Mouse (Mus musculus) embryonic facial prominence, embryonic 14.5 days (tissue): ENCODE results near the gene Olfr309. TPM values are rescaled to one million over a fixed set of nuclear protein-coding genes. Genes with fewer than 3 reads are reported as not detected.
"Not testable (repeated sequence)": the region's sequence is repeated elsewhere in the genome, so short reads cannot be mapped to it uniquely, and the experiment has no call there.

Experiments
- ATAC-seq: fragments of 200-750 bp; cut with Nextera tagmentation; 2 replicates; pipeline ENCODE4 v1.8.0; 2017; ENCODE audit warnings: low read depth, moderate number of reproducible peaks, moderate TSS enrichment
- DNase-seq: peaks from one replicate; pipeline ENCODE4 v3.0.0-alpha.2; 2015; ENCODE audit warnings: low spot score
- H3K27ac ChIP-seq: fragments of 300-500 bp; sonication (generic); replicated peaks from 2 replicates; pipeline ENCODE4 v1.5.1; 2014; ENCODE audit warnings: low read depth, mild to moderate bottlenecking, low read length, moderate library complexity
- H3K27me3 ChIP-seq: fragments of 300-500 bp; sonication (generic); replicated peaks from 2 replicates; pipeline ENCODE4 v1.6.1; 2014; ENCODE audit warnings: low read length; ENCODE audit not compliant: control insufficient read depth, insufficient read depth
- H3K36me3 ChIP-seq: fragments of 300-500 bp; sonication (generic); 2 replicates; pipeline ENCODE4 v1.6.1; 2014; ENCODE audit warnings: low read length, mixed read lengths; ENCODE audit not compliant: control insufficient read depth, insufficient read depth
- H3K4me1 ChIP-seq: fragments of 300-500 bp; sonication (generic); 2 replicates; pipeline ENCODE4 v1.6.1; 2014; ENCODE audit warnings: antibody characterized with exemption, low read length; ENCODE audit not compliant: control insufficient read depth, insufficient read depth
- H3K4me2 ChIP-seq: fragments of 300-500 bp; sonication (generic); 2 replicates; pipeline ENCODE4 v1.6.1; 2014; ENCODE audit warnings: low read depth, mild to moderate bottlenecking, low read length, moderate library complexity, mixed read lengths
- H3K4me3 ChIP-seq: fragments of 300-500 bp; sonication (generic); 2 replicates; pipeline ENCODE4 v1.5.1; 2014; ENCODE audit warnings: low read depth, mild to moderate bottlenecking, low read length
- H3K9ac ChIP-seq: fragments of 300-500 bp; sonication (generic); 2 replicates; pipeline ENCODE4 v1.6.1; 2014; ENCODE audit warnings: low read depth, mild to moderate bottlenecking, low read length, moderate library complexity, mixed read lengths
- H3K9me3 ChIP-seq: fragments of 300-500 bp; sonication (generic); 2 replicates; pipeline ENCODE4 v1.6.1; 2016; ENCODE audit warnings: low read length; ENCODE audit not compliant: control insufficient read depth
- WGBS: fragments of 180-500 bp; shearing (Covaris S2); extraction: QIAGEN DNeasy Blood & Tissue Kit; methylation state at CpG from one replicate; pipeline ENCODE4 v1.1.7; 2014; 5-methylcytosine and 5-hydroxymethylcytosine counted together
- polyA plus RNA-seq: library from polyadenylated mRNA; unstranded; fragments of >200 nt; fragmentation: Nextera tagmentation; extraction: Ambion mirVana; gene quantifications from 2 replicates; pipeline ENCODE4 v1.2.1, GENCODE M21; 2014

Olfr309 gene
- not detected in 2 replicates for polyA plus RNA-seq

DNA sequence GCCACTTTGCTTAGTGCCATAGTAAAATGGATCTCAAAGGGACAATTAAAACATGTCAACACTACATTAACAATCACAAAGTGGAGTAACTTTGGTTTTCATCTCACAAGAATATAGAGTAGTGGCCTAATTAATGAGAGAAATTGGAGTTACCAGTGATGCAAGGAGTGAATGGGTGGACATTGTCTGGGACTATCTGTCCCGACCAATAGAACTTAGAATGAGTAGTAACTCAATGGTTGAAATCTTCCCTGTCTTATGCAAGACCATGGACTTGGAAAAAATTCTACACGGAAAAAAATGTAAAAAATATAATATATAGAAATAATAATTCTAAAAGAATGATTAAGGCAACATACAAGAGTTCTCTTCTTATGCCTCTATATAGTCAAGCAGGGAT, at the start of gene Olfr309:
Olfr309 (minus strand) TSS at position 101 of the 400 bp plus-strand sequence.
- H3K27me3 ChIP-seq, result no peaks in the 10 kb centered on the region
- ATAC-seq (no peak), DNase-seq (no peak)
- H3K9me3 ChIP-seq, result no peaks in the 10 kb centered on the region
- H3K4me2 ChIP-seq, result no peak within 1 kb of the TSS
- H3K4me3 ChIP-seq, result no peak within 1 kb of the TSS
- no peaks in the 10 kb centered on the region for H3K4me1 ChIP-seq
- H3K9ac ChIP-seq, result no peak within 1 kb of the TSS
- H3K27ac ChIP-seq, result no peak within 1 kb of the TSS
- H3K36me3 ChIP-seq, result no peaks in the 10 kb centered on the region
- whole genome bisulfite sequencing, result 69% methylated on average over 2 of the region's 2 CpGs

DNA sequence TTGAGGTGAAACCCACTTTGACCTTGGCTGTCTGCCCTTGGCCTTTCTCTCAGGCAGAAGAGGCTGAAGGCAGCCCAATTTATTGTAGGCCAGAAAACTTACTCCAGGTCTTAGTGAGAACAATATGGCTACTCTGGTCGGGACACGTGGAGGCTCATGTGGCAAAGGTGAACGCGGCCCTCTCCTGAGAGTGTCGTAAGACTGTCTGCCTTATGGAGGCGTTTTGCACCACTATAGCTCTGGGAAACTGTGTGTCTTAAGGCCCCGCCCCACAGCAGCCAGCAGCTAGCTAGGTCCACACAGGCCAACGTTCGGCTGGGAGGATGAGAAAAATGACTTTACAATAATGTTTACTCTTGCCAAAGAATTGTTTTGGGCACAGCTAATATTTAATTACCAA, 32.8 kb upstream of the Olfr309 start:
- not testable (repeated sequence) for H3K4me2 ChIP-seq, H3K4me3 ChIP-seq, H3K4me1 ChIP-seq, DNase-seq, H3K27ac ChIP-seq, H3K9me3 ChIP-seq, ATAC-seq, H3K27me3 ChIP-seq, H3K36me3 ChIP-seq, H3K9ac ChIP-seq
- WGBS, result 89% methylated on average over 9 of the region's 9 CpGs

DNA sequence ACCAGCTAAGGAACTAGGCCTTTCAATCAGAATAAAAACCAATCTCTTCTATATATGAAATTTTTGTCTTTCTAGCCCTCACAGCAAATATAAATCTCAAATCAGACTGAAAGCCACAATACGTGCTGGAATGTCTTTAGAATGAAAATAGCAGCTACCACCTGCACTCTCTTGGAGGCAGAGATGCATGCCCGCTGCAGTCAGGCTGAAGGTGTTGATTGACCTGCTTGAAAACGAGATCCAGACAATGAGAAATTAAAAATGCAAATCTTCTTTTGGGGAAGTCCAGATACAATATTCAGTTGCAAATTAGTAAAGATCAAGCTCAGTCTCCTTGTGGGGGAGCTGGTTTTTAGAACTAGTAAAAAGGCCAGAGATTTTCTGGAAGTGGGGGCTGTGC, 30.7 kb upstream of the Olfr309 start:
- no peak for DNase-seq
- no peaks in the 10 kb centered on the region for H3K9me3 ChIP-seq
- no peak overlapping the region for H3K9ac ChIP-seq
- no peaks in the 10 kb centered on the region for H3K36me3 ChIP-seq
- H3K4me3 ChIP-seq, result no peak overlapping the region
- no peak for ATAC-seq
- no peak overlapping the region for H3K4me2 ChIP-seq
- no peaks in the 10 kb centered on the region for H3K4me1 ChIP-seq
- H3K27me3 ChIP-seq, result no peaks in the 10 kb centered on the region
- 68% methylated on average over 3 of the region's 3 CpGs for WGBS
- no peak overlapping the region for H3K27ac ChIP-seq

DNA sequence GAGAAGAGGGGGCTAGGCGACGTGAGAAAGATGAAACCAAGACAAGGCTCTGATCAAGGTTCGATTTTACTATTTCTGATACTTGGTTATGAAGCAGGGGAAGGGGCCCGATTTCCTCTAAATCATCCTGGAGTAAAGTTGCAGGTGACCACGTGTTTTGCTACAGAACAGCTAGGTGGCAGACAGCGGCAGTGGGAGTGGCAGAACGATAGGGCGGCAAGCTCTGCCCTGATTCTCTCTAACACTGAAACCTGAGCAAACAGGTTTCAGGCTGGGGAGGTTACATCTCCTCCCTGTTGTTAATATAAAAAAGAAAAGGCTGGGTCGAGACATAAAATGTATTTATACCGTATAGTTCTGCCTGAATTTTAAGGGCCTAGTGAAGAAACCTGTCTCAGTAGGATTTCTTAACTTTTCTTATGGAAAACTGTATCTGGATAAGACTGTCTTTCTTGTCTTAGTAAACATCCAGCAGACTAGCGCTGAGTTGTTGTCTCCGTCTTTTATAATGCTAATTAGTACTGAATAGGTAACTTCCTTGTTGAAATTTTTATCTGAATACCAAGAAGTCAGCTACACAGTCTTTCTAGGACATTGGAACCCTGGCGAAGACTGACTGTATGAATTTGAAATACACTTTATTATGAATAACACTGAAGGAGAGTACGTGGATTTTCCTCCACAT, 29.5 kb upstream of the Olfr309 start:
- H3K9ac ChIP-seq, result no peak overlapping the region
- H3K4me1 ChIP-seq, result no peaks in the 10 kb centered on the region
- no peak overlapping the region for H3K4me3 ChIP-seq
- no peaks in the 10 kb centered on the region for H3K9me3 ChIP-seq
- no peak for ATAC-seq
- no peak overlapping the region for H3K27ac ChIP-seq
- DNase-seq, result no peak
- 75% methylated on average over 14 of the region's 14 CpGs for WGBS
- H3K4me2 ChIP-seq, result no peak overlapping the region
- H3K36me3 ChIP-seq, result no peaks in the 10 kb centered on the region
- H3K27me3 ChIP-seq, result no peaks in the 10 kb centered on the region

DNA sequence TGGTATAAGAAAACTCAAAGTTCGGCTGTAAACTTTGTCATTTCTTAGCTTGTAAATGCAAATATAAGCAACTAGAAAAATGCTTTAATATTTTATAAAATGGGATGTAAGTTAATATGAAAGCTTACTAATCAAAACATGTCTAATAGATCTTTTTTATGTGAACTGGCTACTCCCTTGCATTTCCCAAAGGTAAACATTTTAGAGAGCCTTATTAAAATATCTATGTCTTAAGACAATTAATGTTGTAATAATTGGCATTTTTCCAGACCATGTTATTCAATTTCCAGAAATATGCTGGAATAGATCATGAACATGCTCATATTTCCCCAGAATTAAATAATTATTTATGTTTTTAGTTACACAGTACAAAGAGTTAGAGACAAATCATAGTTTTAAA, 24.0 kb upstream of the Olfr309 start, which contains the start of gene Olfr307:
Olfr307 (minus strand) TSS at position 101 of the 400 bp plus-strand sequence.
- Histone ChIP-seq H3K4me3 (no peak within 1 kb of the TSS), H3K36me3 (no peaks in the 10 kb centered on the region), H3K4me2 (no peak within 1 kb of the TSS), H3K4me1 (no peaks in the 10 kb centered on the region), H3K9me3 (no peaks in the 10 kb centered on the region), H3K9ac (no peak within 1 kb of the TSS), H3K27ac (no peak within 1 kb of the TSS), H3K27me3 (no peaks in the 10 kb centered on the region)
- DNase-seq (no peak), ATAC-seq (no peak)
- 77% methylated on average over 1 of the region's 1 CpGs for WGBS

DNA sequence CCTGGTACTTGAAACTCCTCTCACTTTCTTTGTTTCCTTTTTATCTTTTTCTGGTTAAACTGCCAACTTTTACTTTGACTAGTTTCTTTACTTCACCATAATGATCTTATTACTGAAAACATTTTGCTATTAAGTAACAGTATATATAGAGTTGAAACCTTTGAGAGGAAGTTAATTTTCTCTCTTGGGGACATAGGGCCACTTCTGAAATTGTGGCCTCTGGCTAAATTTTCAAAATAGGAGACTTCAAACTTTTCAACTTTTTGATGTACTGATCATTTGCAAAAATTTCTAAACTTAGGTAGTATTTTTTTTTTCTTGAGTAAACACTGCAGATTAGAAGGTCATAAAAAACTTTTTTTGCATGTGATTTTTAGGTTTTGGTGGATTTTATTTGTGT, 12.0 kb upstream of the Olfr309 start, which contains the start of gene Olfr308:
Olfr308 (minus strand) TSS at position 101 of the 400 bp plus-strand sequence.
- DNase-seq (no peak), ATAC-seq (no peak)
- H3K9ac ChIP-seq, result no peak within 1 kb of the TSS
- no peaks in the 10 kb centered on the region for H3K9me3 ChIP-seq
- H3K36me3 ChIP-seq, result no peaks in the 10 kb centered on the region
- no peaks in the 10 kb centered on the region for H3K27me3 ChIP-seq
- no peak within 1 kb of the TSS for H3K4me2 ChIP-seq
- no peak within 1 kb of the TSS for H3K27ac ChIP-seq
- H3K4me1 ChIP-seq, result no peaks in the 10 kb centered on the region
- H3K4me3 ChIP-seq, result no peak within 1 kb of the TSS

DNA sequence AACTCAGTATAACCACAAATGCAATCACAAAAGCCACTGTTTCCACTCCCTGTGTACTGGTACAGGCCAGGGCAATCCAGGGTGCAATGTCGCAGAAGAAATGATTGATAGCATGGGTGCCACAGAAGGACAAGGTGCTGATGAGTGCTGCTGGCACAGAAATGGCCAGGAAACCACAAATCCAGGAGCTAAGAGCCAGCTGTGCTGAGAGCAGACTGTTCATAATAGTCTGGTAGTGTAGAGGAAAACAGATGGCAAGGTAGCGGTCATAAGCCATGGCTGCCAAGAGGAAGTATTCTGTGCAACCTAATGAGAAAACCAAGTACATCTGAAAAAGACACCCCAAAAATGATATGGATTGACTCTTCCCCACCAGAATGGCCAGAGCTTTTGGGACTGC, 7.8 kb upstream of the Olfr309 start:
- no peaks in the 10 kb centered on the region for H3K9me3 ChIP-seq
- no peaks in the 10 kb centered on the region for H3K36me3 ChIP-seq
- no peak overlapping the region for H3K9ac ChIP-seq
- DNase-seq (no peak), ATAC-seq (no peak)
- no peak overlapping the region for H3K27ac ChIP-seq
- H3K27me3 ChIP-seq, result no peaks in the 10 kb centered on the region
- H3K4me2 ChIP-seq, result no peak overlapping the region
- WGBS, result 85% methylated on average over 2 of the region's 2 CpGs
- H3K4me1 ChIP-seq, result no peaks in the 10 kb centered on the region
- H3K4me3 ChIP-seq, result no peak overlapping the region

DNA sequence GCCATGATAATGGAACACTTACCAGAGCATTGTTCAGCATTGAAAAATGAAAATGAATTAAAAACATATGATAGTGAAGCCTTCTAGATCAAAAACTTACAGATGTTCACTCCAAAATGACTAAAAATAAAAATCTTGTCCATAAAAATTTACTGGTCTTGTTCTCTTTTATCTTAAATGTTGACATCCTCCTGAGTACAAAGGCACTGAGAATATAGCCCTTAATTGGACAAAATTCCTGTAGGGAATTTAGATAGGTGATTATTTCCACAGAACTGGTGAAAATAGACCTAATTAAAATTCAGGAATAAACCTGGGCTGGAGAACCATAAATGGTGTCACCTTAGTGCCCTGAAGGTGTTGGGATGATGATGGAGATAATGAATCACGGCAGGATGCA, 36.4 kb downstream of the Olfr309 start, which contains the start of gene Olfr310:
Olfr310 (minus strand) TSS at position 101 of the 400 bp plus-strand sequence.
- no peak within 1 kb of the TSS for H3K9ac ChIP-seq
- DNase-seq (no peak), ATAC-seq (no peak)
- H3K9me3 ChIP-seq, result no peaks in the 10 kb centered on the region
- no peaks in the 10 kb centered on the region for H3K36me3 ChIP-seq
- H3K4me1 ChIP-seq, result no peaks in the 10 kb centered on the region
- no peak within 1 kb of the TSS for H3K27ac ChIP-seq
- H3K4me2 ChIP-seq, result no peak within 1 kb of the TSS
- no peaks in the 10 kb centered on the region for H3K27me3 ChIP-seq
- no peak within 1 kb of the TSS for H3K4me3 ChIP-seq
- WGBS, result 75% methylated on average over 1 of the region's 1 CpGs
